Mouse (Mus musculus): ENCODE data around the gene Trmt13.

DNA sequence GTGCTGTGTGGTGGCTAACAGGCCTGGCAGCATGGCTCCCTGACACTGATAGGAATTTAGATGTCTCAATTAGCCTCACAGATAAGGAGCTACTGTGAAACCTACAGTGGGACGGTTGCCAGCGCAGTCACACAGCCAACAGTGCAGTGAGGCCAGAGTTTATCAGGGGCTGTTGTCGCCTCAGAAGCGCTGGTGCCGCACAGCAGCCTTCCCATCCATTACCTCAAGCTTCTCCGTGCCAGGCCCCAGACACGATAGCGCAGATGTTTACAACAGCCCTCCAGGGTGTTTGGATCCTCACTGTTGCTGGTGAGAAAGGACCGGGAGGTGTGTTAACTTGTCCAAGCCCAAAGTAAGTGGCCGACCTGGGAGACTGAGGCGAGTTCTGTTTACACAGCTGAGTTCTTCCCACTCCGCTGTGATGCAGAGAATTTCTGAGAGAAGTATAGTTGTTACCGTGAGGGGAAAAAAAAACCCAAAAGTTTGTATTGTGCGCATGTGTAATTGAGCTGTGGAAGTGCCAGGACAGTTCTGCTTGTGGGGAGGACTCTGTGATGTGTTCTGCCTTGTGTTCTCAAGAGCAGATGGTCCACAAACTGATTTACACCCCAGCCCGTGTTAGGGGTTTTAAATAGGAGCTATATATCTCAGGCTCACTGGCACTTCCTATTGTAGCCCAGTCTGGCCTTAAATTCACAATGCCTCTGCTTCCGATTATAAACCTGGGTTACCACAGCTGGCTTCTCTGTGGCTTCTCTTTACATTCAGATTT is 77.8 kb downstream of the Trmt13 start:
- TF ChIP-seq USF1 (IDR thresholded peaks at IDR 0.05; ENCODE audit: low read depth) (no peak), POLR2A (IDR thresholded peaks at IDR 0.05; ENCODE audit: insufficient read length, low read depth) (no peak), REST (IDR thresholded peaks at IDR 0.05; ENCODE audit: insufficient read depth, insufficient read length) (no peak)
